Mouse (Mus musculus): ENCODE results near the gene Pdia3. TPM values are rescaled to one million over a fixed set of nuclear protein-coding genes. Genes with fewer than 3 reads are reported as not detected.

Pdia3 gene
- polyA plus RNA-seq, 1 experiment, result 395 TPM

DNA sequence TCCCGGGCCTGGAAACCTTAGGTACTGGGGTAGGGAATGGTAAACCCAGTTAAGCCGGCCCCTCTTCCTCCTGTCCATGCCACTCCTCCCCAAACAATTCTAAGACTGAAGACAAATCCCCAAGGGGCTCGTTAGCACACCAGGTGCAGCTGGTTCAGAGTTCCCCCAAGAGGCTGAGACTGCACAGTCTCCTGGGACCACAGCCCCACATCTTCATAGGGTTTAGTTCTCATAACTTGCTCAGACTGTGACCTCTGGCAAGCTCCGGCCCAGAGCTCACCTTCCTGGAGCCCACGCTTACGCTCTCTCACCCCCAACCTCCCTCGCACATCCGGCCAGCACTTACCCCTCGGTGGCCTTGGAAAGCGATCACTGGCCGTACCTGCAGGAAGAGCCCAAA lies 28.2 kb downstream of the Pdia3 start:
- no peak for DNase-seq
- TF ChIP-seq CTCF (IDR thresholded peaks at IDR 0.05; ENCODE audit: insufficient read depth, low read length) (no peak), POLR2A (IDR thresholded peaks at IDR 0.05; ENCODE audit: borderline replicate concordance, extremely low read depth, low read depth, low read length) (no peak)
- 0 out of 2 replicates have a peak, but pooled peaks cover 2% of the 10 kb centered on the region for H3K4me1 ChIP-seq (ENCODE audit: control insufficient read depth, insufficient read depth, low read length)
- H3K4me3 ChIP-seq (replicated peaks; ENCODE audit: extremely low read depth, low read depth, low read length), result peak overlapping the region; percentile 10
- WGBS, result 12% methylated on average over 11 of the region's 11 CpGs

GRCm38 (mm10) chr2:121442259-121443067 lies 28.9 kb downstream of the Pdia3 start:
- WGBS, result 2% methylated on average over 30 of the region's 30 CpGs
- Histone ChIP-seq H3K4me1 (ENCODE audit: control insufficient read depth, insufficient read depth, low read length) (0 out of 2 replicates have a peak, but pooled peaks cover 2% of the 10 kb centered on the region), H3K4me3 (replicated peaks; ENCODE audit: extremely low read depth, low read depth, low read length) (peak overlapping the region; percentile 52)
- TF ChIP-seq CTCF (IDR thresholded peaks at IDR 0.05; ENCODE audit: insufficient read depth, low read length) (no peak), POLR2A (IDR thresholded peaks at IDR 0.05; ENCODE audit: borderline replicate concordance, extremely low read depth, low read depth, low read length) (no peak)
- peak; percentile 84 for DNase-seq

GRCm38 (mm10) chr2:121443068-121443349 lies 29.4 kb downstream of the Pdia3 start:
- peak overlapping the region; percentile 19 for H3K4me3 ChIP-seq (replicated peaks; ENCODE audit: extremely low read depth, low read depth, low read length)
- TF ChIP-seq CTCF (IDR thresholded peaks at IDR 0.05; ENCODE audit: insufficient read depth, low read length) (no peak), POLR2A (IDR thresholded peaks at IDR 0.05; ENCODE audit: borderline replicate concordance, extremely low read depth, low read depth, low read length) (no peak)
- 0 out of 2 replicates have a peak, but pooled peaks cover 2% of the 10 kb centered on the region for H3K4me1 ChIP-seq (ENCODE audit: control insufficient read depth, insufficient read depth, low read length)
- WGBS, result 8% methylated on average over 8 of the region's 8 CpGs
- DNase-seq, result no peak

- TF ChIP-seq CTCF (IDR thresholded peaks at IDR 0.05; ENCODE audit: insufficient read depth, low read length) (no peak), POLR2A (IDR thresholded peaks at IDR 0.05; ENCODE audit: borderline replicate concordance, extremely low read depth, low read depth, low read length) (no peak)
- WGBS, result 94% methylated on average over 1 of the region's 1 CpGs
- Histone ChIP-seq H3K4me3 (replicated peaks; ENCODE audit: extremely low read depth, low read depth, low read length) (no peak within 1 kb of the TSS), H3K4me1 (ENCODE audit: control insufficient read depth, insufficient read depth, low read length) (0 out of 2 replicates have a peak, but pooled peaks cover 2% of the 10 kb centered on the region)
- no peak for DNase-seq
These were observed 30.6 kb downstream of the Pdia3 start, which contains the start of gene Ell3 for GRCm38 (mm10) chr2:121444178-121444577. Gene Ell3, minus strand, starts transcription at chr2:121444278.

- 81% methylated on average over 3 of the region's 3 CpGs for WGBS
These were observed 31.5 kb downstream of the Pdia3 start for GRCm38 (mm10) chr2:121445117-121445516.

GRCm38 (mm10) chr2:121446506-121446905 lies 32.9 kb downstream of the Pdia3 start:
- Histone ChIP-seq H3K4me3 (replicated peaks; ENCODE audit: extremely low read depth, low read depth, low read length) (no peak overlapping the region), H3K4me1 (ENCODE audit: control insufficient read depth, insufficient read depth, low read length) (peaks cover 2% of the 10 kb centered on the region; the same call in 1 of the 2 replicates)
- TF ChIP-seq CTCF (IDR thresholded peaks at IDR 0.05; ENCODE audit: insufficient read depth, low read length), result no peak
- no peak for TF ChIP-seq POLR2A (IDR thresholded peaks at IDR 0.05; ENCODE audit: borderline replicate concordance, extremely low read depth, low read depth, low read length)
- WGBS, result 85% methylated on average over 4 of the region's 4 CpGs
- DNase-seq, result no peak

More at GRCm38 (mm10) chr2:121445117-121445516, 31.5 kb downstream of the Pdia3 start:
- no peak for TF ChIP-seq POLR2A (IDR thresholded peaks at IDR 0.05; ENCODE audit: borderline replicate concordance, extremely low read depth, low read depth, low read length)
- no peak for TF ChIP-seq CTCF (IDR thresholded peaks at IDR 0.05; ENCODE audit: insufficient read depth, low read length)
- Histone ChIP-seq H3K4me1 (ENCODE audit: control insufficient read depth, insufficient read depth, low read length) (0 out of 2 replicates have a peak, but pooled peaks cover 2% of the 10 kb centered on the region), H3K4me3 (replicated peaks; ENCODE audit: extremely low read depth, low read depth, low read length) (no peak overlapping the region)
- no peak for DNase-seq

DNA sequence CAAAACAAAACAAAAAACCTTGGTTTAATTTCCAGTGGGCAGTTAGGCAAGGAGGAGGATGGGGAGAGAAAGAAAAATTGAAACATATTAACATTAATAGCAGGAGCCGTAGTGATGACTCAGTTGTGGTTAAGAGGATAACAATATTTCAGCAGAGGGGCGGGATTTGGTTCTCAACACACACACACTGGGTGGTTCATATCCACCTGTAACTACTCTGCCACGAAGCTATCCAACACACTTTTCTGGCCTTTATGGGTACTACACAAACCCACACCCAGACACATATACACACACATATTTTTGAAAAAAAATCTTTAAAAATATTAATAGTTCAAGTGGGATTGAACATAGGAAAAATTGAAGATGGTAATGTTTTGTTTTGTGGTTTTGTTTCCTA lies 33.4 kb downstream of the Pdia3 start:
- DNase-seq, result no peak
- WGBS, result 74% methylated on average over 3 of the region's 3 CpGs

DNA sequence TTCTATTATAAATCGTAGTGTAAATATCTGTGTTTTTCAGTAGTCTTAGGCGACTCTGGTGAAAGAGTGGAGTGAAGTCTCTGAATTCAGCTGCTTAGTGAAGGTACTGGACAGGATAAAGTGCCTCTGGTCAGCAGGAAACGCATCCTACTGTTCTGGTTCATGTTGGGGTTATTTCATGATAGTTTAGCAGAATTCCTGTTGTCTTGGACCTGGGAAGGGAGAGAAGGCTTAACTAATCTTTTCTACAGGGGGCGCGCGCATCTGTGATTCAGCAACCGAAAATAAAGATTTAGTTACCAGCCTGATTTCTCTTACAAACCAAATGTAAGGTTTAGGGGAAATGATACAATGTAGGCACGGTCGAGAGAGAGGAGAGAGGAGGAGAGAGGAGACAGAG lies 34.6 kb downstream of the Pdia3 start:
- Histone ChIP-seq H3K4me3 (replicated peaks; ENCODE audit: extremely low read depth, low read depth, low read length) (peak overlapping the region; percentile 79), H3K4me1 (ENCODE audit: control insufficient read depth, insufficient read depth, low read length) (no peaks in the 10 kb centered on the region; the same call in 1 of the 2 replicates)
- TF ChIP-seq POLR2A (IDR thresholded peaks at IDR 0.05; ENCODE audit: borderline replicate concordance, extremely low read depth, low read depth, low read length) (no peak), CTCF (IDR thresholded peaks at IDR 0.05; ENCODE audit: insufficient read depth, low read length) (no peak)
- WGBS, result 8% methylated on average over 9 of the region's 9 CpGs
- DNase-seq, result no peak

More for the DNA sequence above, 33.4 kb downstream of the Pdia3 start:
- Histone ChIP-seq H3K4me3 (replicated peaks; ENCODE audit: extremely low read depth, low read depth, low read length) (no peak overlapping the region), H3K4me1 (ENCODE audit: control insufficient read depth, insufficient read depth, low read length) (peaks cover under 1% of the 10 kb centered on the region; the same call in 1 of the 2 replicates)
- TF ChIP-seq CTCF (IDR thresholded peaks at IDR 0.05; ENCODE audit: insufficient read depth, low read length) (no peak), POLR2A (IDR thresholded peaks at IDR 0.05; ENCODE audit: borderline replicate concordance, extremely low read depth, low read depth, low read length) (no peak)

- WGBS, result under 1% methylated on average over 71 of the region's 74 CpGs
- peak; percentile 99 for DNase-seq
- Histone ChIP-seq H3K4me3 (replicated peaks; ENCODE audit: extremely low read depth, low read depth, low read length) (peak within 1 kb of the TSS; percentile 97), H3K4me1 (ENCODE audit: control insufficient read depth, insufficient read depth, low read length) (no peaks in the 10 kb centered on the region; the same call in 1 of the 2 replicates)
- TF ChIP-seq CTCF (IDR thresholded peaks at IDR 0.05; ENCODE audit: insufficient read depth, low read length) (no peak), POLR2A (IDR thresholded peaks at IDR 0.05; ENCODE audit: borderline replicate concordance, extremely low read depth, low read depth, low read length) (peak; percentile 98)
These were observed 35.4 kb downstream of the Pdia3 start, which contains the start of gene Serf2 for GRCm38 (mm10) chr2:121448739-121449535. Gene Serf2, plus strand, starts transcription at chr2:121449195.

Data from lung, adult 2 months (tissue).